Mouse (Mus musculus) E14TG2a.4 (cell line): ENCODE data around the gene Ttll8.

Experiments
- H3K27me3 ChIP-seq: 2 replicates; pipeline ENCODE4 v1.6.1; 2014; ENCODE audit warnings: low read length, control low read depth; ENCODE audit not compliant: insufficient read depth
- H3K36me3 ChIP-seq: 2 replicates; pipeline ENCODE4 v1.6.1; 2014; ENCODE audit warnings: low read length, control low read depth; ENCODE audit not compliant: insufficient read depth
- H3K4me1 ChIP-seq: replicated peaks from 2 replicates; pipeline ENCODE4 v1.6.1; 2014; ENCODE audit warnings: low read depth, low read length, control low read depth
- H3K4me3 ChIP-seq: replicated peaks from 2 replicates; pipeline ENCODE4 v1.5.1; 2014; ENCODE audit warnings: mild to moderate bottlenecking, low read length
- H3K9me3 ChIP-seq: 2 replicates; pipeline ENCODE4 v1.6.1; 2014; ENCODE audit warnings: low read length, control low read depth
- CTCF ChIP-seq: conservative IDR thresholded peaks from 2 replicates; pipeline ENCODE4 v1.5.1; 2014; ENCODE audit warnings: low read length
- NANOG ChIP-seq: IDR thresholded peaks from 2 replicates; pipeline ENCODE4 v1.6.1; 2014; ENCODE audit warnings: borderline replicate concordance, low read length, mixed read lengths
- POU5F1 ChIP-seq: IDR thresholded peaks from 2 replicates; pipeline ENCODE4 v1.6.1; 2014; ENCODE audit warnings: low read length, borderline replicate concordance

Gene Ttll8

DNA sequence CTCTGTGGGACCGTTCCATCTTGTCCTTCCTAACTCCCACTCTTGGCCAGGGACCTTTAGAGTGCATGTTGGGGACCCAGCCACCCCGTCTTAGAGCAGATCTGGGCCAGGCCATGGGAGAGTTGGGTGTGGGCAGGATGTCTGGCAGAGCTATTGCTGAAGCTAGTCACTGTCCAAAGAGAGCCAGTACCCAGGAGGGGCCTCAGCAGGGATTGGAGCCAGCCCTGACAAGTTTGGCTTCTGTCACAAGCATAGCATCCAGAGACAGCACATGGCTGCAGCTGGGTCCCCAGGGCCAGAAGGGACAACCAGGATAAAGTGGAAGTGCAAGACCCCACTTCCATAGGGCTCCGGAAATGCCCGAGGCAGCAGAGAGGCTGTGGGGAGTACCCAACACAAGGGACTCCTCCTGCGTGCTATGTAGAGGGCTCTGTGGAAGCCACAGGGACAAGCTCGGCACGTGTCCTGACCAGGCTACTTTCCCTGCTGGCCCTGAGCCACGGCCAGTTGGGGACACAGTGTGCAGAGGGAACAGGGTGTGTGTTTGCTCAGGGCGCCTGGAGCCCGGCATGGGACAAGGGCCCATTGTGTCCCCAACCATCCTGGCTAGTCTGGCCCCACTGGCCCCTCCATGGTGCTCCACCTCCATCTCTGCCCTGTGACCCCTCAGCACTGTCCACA is 103.9 kb downstream of the Ttll8 start:
- Histone ChIP-seq H3K4me3 (no peak overlapping the region), H3K27me3 (no peaks in the 10 kb centered on the region), H3K36me3 (no peaks in the 10 kb centered on the region), H3K4me1 (peaks cover 56% of the 10 kb centered on the region), H3K9me3 (peaks cover 6% of the 10 kb centered on the region)
- TF ChIP-seq POU5F1 (no peak), CTCF (no peak), NANOG (no peak)

DNA sequence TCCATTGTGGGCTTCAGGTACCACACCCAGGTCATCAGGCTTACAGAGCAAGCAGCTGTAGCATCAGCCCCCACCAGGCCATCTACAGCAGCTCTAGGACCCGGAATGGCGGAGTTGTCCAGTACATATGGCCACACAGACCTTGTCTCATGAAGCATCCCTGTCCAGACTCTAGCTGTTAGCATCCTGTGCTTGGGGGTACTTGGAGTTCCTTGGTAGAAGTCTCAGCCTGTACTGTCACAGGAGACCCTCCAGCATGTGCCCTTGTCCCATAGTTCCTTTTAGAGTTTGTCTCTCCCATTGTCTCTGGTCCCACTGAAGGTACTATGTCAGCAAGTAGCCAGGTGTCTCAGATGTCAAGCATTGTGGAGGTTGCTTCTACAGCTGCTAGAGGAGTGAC is 104.6 kb downstream of the Ttll8 start:
- H3K4me1 ChIP-seq: peaks cover 53% of the 10 kb centered on the region
- H3K27me3 ChIP-seq: 0 out of 2 replicates have a peak, but pooled peaks cover 3% of the 10 kb centered on the region
- H3K9me3 ChIP-seq: peaks cover 9% of the 10 kb centered on the region
- H3K36me3 ChIP-seq: no peaks in the 10 kb centered on the region
- no peak for TF ChIP-seq POU5F1
- TF ChIP-seq NANOG: no peak
- no peak for TF ChIP-seq CTCF
- H3K4me3 ChIP-seq: no peak overlapping the region

DNA sequence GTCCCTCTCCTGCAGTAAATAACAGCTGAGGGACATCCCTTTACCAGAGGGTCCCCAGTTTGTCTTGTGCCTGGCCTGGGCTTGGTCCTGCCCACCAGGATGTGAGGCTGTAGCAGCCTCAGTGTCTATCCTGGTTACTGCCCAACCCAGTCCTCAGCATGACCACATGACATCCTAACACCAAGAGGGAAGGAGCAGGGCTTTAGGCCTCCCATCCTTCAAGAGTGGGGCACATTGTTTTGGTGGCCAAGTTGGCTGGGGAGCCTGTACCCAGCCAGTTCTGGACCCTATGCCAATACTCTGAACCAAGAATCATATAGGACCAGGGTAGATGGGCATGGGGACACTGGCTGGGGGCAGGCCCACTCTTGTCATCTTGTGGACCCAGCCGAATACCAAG is 105.6 kb downstream of the Ttll8 start:
- Histone ChIP-seq H3K36me3 (no peaks in the 10 kb centered on the region), H3K4me1 (peaks cover 47% of the 10 kb centered on the region), H3K9me3 (peaks cover 9% of the 10 kb centered on the region), H3K27me3 (0 out of 2 replicates have a peak, but pooled peaks cover 3% of the 10 kb centered on the region), H3K4me3 (no peak overlapping the region)
- no peak for TF ChIP-seq POU5F1
- TF ChIP-seq CTCF: no peak
- no peak for TF ChIP-seq NANOG

DNA sequence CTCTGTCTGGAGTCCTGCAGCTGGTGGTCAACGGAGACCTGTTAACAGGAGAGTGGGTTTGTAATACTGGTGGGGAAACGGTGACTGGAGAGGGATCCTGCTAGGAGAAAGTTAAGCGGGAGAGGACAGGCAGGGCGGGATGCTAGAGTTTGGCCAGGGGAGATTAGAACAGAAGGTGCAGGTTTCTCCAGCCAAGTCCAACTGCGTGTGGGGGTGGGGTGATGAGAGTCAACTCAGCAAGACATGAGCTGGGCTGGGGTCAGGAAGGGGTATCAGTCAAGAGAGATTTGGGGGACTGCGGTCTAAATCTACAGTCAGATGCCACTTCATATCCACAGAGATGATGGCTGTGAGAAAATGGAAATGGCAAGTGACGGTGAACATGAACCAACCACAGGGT is 109.3 kb downstream of the Ttll8 start:
- H3K36me3 ChIP-seq: no peaks in the 10 kb centered on the region
- peaks cover 9% of the 10 kb centered on the region for H3K9me3 ChIP-seq

DNA sequence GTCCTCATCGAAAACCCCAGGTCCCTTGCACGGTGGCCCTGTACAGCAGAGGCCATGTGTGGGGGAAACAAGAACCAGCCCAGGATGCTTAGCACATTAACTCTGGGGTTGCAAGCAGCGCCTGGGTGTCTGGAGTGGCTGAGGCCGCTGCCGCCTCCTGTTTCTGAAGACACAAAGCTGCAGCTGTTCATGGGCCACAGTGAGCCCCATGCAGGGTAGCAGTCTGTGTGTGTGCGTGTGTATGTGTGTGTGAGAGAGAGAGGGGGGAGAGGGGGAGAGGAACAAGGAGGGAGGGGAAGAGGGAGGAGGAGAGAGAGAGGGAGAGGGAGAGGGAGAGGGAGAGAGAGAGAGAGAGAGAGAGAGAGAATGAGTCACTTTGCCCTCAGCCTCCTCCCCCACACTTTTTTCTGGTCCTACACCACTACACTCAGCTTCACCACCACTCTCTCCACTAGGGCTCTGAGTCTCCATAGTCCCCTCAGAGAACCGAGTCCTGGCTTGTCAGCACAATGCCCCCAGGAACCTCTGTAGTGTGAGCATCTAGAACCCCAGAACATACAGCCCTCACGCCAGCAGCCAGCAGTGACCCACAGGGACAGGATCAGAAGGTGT is 110.6 kb downstream of the Ttll8 start:
- TF ChIP-seq POU5F1 (no peak), CTCF (no peak), NANOG (no peak)
- 0 out of 2 replicates have a peak, but pooled peaks cover 3% of the 10 kb centered on the region for H3K27me3 ChIP-seq
- H3K36me3 ChIP-seq: no peaks in the 10 kb centered on the region
- H3K4me3 ChIP-seq: no peak overlapping the region
- peaks cover 9% of the 10 kb centered on the region for H3K9me3 ChIP-seq
- peaks cover 40% of the 10 kb centered on the region for H3K4me1 ChIP-seq

More for the DNA sequence above, 109.3 kb downstream of the Ttll8 start:
- TF ChIP-seq POU5F1 (no peak), NANOG (no peak), CTCF (no peak)
- no peak overlapping the region for H3K4me3 ChIP-seq
- H3K27me3 ChIP-seq: 0 out of 2 replicates have a peak, but pooled peaks cover 3% of the 10 kb centered on the region
- H3K4me1 ChIP-seq: peaks cover 28% of the 10 kb centered on the region

DNA sequence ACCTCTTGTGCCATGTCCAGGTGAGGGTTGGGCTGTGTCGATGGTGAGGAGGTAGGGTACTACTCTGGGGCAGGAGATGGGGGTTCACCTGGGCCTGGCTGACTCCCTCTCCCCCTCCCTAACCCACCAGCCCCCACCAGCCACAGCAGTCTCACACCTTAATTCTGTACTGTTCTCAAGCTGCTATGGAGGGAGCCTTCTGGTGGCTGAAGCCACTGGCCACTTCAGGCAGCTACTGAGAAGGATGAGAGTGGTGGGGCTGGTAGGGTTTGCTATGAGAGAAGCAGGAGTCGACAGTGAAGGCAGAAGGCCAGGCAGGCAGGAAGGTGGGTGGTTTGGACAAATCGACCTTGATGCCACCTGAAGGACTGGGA is 111.9 kb downstream of the Ttll8 start:
- Histone ChIP-seq H3K4me1 (peaks cover 45% of the 10 kb centered on the region), H3K36me3 (no peaks in the 10 kb centered on the region)
- no peak for TF ChIP-seq NANOG
- TF ChIP-seq CTCF: no peak
- TF ChIP-seq POU5F1: no peak

DNA sequence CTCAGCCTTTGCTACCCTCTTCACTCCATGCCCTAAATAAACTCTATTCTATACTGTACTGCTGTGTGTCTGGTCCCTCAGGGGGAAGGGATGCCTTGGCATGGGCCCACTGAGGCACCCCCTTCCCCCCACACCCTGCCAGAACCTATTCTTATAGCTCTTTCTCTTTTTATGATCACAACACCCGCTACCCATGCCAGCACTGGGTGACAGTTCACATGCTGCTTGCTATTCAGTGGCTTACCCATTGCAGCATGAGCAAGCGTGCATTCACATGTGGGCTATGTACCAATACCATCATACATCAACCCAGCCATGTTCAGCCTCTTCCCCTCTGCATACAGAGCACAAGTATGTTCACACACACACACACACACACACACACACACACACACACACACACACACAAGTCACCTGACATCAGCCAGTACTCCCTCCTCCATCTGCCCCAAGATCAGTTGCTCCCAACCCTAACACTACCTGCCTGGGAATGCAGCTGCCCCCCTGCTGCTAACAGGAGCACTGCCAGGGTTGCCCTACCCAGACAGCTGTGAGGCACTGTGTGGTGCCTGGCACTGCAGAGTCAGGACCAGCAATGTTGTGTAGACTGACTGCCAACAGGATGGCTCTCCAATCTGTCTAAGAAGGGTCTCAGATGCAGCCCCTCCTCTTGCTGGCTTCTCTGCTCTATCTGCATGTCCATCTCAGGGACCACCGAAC is 112.5 kb downstream of the Ttll8 start:
- TF ChIP-seq NANOG (no peak), CTCF (no peak), POU5F1 (no peak)
- no peak overlapping the region for H3K4me3 ChIP-seq
- H3K4me1 ChIP-seq: peaks cover 43% of the 10 kb centered on the region
- H3K27me3 ChIP-seq: 0 out of 2 replicates have a peak, but pooled peaks cover 3% of the 10 kb centered on the region
- peaks cover 9% of the 10 kb centered on the region for H3K9me3 ChIP-seq
- H3K36me3 ChIP-seq: no peaks in the 10 kb centered on the region

More for the DNA sequence above, 111.9 kb downstream of the Ttll8 start:
- Histone ChIP-seq H3K9me3 (peaks cover 9% of the 10 kb centered on the region), H3K27me3 (0 out of 2 replicates have a peak, but pooled peaks cover 3% of the 10 kb centered on the region), H3K4me3 (no peak overlapping the region)

DNA sequence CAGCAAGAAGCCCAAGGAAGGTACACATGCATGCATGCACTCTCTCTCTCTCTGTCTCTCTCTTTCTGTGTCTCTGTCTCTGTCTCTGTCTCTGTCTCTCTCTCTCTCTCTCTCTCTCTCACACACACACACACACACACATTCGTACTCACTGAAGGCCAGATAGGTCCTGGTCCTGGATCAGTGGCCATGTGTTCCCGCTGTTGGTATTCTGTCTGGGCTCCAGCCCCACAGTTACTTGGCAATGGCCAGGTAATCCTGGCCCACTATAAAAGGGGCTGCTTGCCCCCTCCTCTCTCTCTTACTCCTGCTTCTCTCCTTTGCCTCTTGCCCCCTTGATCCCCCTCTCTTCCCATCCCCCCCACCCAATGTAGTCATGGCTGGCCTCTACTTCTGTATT is 113.1 kb downstream of the Ttll8 start:
- 0 out of 2 replicates have a peak, but pooled peaks cover 3% of the 10 kb centered on the region for H3K27me3 ChIP-seq
- peaks cover 9% of the 10 kb centered on the region for H3K9me3 ChIP-seq
- peaks cover 49% of the 10 kb centered on the region for H3K4me1 ChIP-seq
- TF ChIP-seq CTCF (no peak), POU5F1 (no peak), NANOG (no peak)
- no peaks in the 10 kb centered on the region for H3K36me3 ChIP-seq
- H3K4me3 ChIP-seq: no peak overlapping the region
